Mouse (Mus musculus) naive thymus-derived CD4-positive, alpha-beta T cell, adult 2 months (primary cell): ENCODE data around the gene Txlna.

Experiments used
- DNase-seq: peaks from one replicate; pipeline ENCODE4 v3.0.0-alpha.2; 2011; ENCODE audit warnings: low read depth

The Txlna gene

DNA sequence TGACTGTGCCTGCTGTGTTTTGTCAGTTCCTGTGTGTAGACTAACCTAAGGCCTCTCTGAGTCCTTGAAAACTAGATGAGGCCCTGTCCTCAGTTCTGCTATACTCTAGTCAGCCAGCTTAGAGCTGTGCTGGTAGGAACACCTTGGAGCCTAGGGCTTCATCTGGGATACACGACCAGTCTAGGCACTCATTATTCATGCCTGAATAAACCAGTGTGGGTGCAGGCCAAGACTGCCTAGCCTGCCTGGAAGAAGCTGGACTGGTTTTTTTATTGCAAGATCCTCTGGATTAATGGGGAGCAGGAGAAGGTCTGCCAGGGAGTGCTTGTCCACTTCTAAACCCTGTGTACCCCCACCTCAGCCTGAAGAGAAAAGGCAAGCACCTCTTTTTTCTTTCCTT, 53.9 kb downstream of the Txlna start:
- DNase-seq, result no peak

DNA sequence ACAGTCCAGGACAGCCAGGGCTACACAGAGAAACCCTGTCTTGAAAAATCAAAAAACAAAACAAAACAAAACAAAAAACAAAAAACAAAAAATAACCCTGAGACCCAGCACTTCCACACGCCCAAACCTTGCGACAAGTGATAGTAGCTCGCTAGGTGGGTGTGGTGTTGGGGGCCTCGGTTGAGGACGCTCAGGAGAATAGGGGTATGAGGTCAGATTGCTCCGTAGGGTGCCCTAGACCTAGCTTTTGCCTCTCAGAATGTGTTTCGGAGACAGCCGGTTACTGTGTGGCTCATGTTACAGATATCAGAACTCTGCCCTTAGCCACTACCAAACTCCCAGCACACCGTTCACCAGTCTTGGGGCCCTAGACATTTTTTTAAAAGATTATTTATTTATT, 55.1 kb downstream of the Txlna start:
- no peak for DNase-seq

DNA sequence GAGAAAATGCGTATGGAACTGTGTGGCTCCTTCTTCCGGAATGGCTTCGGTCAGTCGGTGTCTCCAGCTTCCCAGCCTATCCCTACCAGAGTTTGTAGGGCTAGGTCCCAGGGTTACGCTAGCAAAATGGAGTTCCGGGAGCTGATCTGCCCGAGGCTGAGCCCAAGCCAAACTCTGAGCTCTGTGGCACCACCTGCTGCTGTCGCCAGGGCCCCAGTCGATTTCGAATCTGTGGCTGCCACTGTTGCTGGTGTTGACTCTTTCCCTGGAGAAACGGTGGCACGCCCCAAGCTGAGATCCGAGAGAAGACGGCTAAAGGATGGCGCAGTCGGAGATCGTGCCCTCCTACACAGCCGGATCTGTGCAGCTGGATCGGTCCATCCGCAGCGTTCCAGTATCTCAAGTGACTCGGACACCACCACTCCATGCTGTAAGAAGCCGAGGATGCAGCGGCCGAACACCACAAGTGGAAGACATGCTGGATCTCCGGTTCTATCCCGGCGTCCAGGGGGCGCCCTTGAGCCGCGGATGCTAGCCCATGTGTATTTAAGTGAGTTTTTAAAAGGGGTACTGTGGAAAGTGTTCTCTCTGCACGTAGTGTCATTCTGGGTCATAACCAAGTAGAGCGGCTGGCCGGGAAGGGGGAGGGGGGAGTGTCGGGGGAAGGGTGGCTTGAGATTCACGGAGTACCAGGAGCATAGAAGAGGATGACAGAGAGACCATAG, 55.8 kb downstream of the Txlna start:
- peak; percentile 94 for DNase-seq

DNA sequence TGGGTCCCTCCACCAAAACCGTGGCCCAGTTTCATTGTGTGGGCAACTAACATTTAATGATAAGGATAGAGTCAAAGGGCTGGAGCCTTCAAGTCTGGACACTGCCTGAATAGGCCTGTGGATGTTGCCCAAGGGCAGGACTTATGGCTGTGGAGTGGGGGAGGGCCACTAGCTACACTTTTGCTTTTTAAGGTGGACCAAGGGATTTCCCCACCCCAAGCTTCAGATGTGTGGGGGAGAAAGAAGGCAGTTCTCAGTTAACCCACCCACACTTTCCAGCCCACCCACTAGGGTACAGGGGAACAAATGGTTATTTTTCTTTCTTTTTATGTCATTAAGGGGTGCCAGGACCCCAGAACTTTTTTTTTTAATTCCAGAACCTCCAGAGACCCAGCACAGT, 56.5 kb downstream of the Txlna start:
- DNase-seq, result peak; percentile 37

DNA sequence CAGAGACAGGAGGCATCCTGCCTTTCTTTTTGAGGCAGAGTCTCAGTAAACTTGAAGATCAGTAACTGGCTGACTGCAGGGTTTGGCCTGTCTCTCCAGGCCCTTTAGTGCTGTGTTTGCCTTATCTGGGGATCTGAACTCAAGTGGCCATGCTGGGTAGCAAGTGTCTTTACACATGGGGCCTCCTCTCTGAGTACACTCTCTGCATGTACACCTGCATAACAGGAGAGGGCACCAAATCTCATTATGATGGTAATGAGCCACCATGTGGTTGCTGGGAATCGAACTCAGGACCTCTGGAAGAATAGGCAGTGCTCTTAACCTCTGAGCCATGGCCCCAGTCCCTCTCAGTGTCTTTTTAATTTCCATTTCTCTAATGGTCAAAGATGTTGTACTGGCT, 58.6 kb downstream of the Txlna start:
- DNase-seq, result no peak

DNA sequence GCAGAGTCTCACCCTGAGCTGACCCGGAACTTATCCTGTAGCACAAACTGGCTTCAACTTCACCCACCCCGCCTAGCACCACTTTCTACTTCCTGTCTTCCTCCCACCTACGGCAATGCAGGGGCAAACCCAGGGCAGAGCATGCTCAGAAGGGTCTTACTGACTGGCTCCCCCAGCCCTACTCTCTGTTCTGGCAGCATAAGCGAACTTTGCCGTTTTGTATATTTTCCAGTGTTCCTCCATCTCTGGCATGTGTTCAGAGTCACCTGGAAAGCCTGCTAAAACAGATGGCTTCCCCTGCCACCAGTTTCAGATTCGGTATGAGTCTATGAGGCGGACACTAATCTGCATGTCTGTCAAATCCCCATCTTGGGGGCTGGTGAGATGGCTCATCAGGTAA, 60.5 kb downstream of the Txlna start:
- DNase-seq, result peak; percentile 56

DNA sequence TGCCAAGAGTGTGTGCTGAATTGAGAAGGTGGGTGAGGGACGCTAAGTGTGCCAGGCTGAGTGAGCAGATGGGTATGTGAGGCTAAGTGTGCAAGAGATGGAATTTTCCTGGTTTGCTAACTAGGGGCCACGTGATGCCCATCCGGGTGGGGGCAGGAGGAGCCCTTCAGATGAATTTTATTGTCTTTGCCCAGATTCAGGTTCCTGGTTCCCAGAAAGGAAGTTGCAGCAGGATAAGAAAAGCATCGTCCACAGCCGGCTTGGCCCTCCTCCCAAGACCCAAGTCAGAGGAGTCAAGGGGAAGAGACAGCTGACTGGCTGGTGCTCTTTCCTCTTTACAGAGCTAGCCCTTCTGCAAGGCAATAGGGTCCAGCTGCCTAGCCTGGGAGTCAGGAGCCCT, 62.4 kb downstream of the Txlna start, which contains the start of gene Fam167b:
TSS of gene Fam167b (minus strand) at position 84 of the 400 bp plus-strand sequence.
- no peak for DNase-seq

DNA sequence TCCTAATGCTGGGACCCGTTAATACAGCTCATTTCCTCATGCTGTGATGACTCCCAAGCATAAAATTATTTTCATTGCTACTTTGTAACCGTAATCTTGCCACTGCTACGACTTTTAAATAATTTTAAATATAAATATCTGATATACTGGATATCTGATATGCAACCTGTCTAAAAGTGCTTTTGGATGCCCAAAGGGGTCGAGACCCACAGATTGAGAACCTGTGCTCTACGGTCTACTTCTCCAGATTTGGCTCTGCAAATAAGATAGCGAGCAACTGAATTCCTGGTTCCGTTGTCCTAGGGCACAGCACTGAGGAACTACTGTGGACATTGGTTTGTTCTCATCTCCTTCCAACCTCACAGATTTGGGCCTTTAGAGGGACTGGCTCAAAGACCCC, 63.2 kb downstream of the Txlna start:
- no peak for DNase-seq

DNA sequence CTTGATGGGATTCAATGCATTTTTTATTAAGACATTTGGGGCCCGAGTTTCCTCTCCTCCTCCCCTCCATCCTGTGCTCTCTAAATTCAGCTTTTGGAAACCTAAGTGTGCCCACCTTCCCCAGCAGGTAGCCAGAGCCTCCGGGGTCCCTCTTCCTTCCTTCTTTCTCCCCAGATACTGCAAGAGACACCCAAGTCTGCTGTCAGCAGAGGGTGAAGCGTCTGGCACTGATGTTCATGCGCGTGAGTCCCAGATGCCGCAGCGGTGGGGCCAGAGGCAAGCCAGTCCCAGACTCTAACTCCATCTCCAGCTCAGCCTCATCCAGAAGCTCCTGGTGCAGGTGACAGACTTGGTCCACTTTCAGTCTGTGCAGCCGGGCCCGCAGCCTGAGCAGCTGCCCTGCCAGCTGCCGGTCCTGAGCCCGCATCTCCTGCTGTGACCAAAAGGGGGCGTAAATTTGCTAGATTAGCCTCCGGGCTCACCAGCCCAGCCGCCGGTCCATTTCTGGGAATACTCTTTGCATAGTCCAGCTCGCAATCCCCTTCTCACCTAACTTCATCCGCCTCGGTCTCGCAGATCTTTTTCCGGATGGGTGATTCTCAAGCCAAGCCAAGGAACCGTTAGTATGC, 63.9 kb downstream of the Txlna start:
- peak; percentile 79 for DNase-seq
